Mouse (Mus musculus) megakaryocyte, embryonic 14.5 days (primary cell): ENCODE results near the gene Pfdn6.

Experiments used
- FLI1 ChIP-seq: IDR thresholded peaks from 2 replicates; pipeline ENCODE4 v1.6.1; 2012; ENCODE audit warnings: low read length, inconsistent platforms, mixed read lengths
- GATA1 ChIP-seq: IDR thresholded peaks from 3 replicates; pipeline ENCODE4 v1.6.1; 2012; ENCODE audit warnings: mixed read lengths, low read length, inconsistent platforms, borderline replicate concordance

GRCm38 (mm10) chr17:33948905-33949537, 8.9 kb upstream of the Pfdn6 start:
- no peak for TF ChIP-seq GATA1
- no peak for TF ChIP-seq FLI1
